Comparison of ENCODE assay signal across 13 mouse cellular contexts in genomic region chr8:93919422-93919821, GRCm38 (mm10).
DNase-seq lines count a peak whose midpoint lies in the region; ATAC-seq and TF ChIP-seq lines count a peak whose summit lies in the region.
"Had no signal": no experiment of that assay in that cellular context is flagged by ENCODE, and none has a peak within 500 bp of the region (broad histone marks: within the 10 kb centered on the region; RNA-seq: fewer than 3 reads in every experiment).

No protein-coding gene starts in this region.

- 0 out of 2 replicates have a peak overlapping the region, but pooled peaks have one; percentile 19 for H3K9ac ChIP-seq in forebrain, embryonic 16.5 days (replicated peaks; ENCODE audit: low read depth, low read length)
- H3K9ac ChIP-seq in midbrain, embryonic 12.5 days (replicated peaks) = no peak overlapping the region
- H3K9ac ChIP-seq: liver, embryonic 13.5 days had no signal

- 8% methylated on average over 3 of the region's 3 CpGs for WGBS in cerebellum, adult 2 months
- WGBS in forebrain, embryonic 16.5 days = 32% methylated on average over 3 of the region's 3 CpGs
- 76% methylated on average over 3 of the region's 3 CpGs for WGBS in midbrain, embryonic 12.5 days

- peaks cover 76% of the 10 kb centered on the region for H3K4me1 ChIP-seq in cerebellum, adult 2 months (ENCODE audit: control insufficient read depth, insufficient read depth, low read length)
- peaks cover 80% of the 10 kb centered on the region for H3K4me1 ChIP-seq in forebrain, embryonic 16.5 days (replicated peaks; ENCODE audit: control insufficient read depth, insufficient read depth, low read length)
- H3K4me1 ChIP-seq in midbrain, embryonic 12.5 days = peaks cover 82% of the 10 kb centered on the region

- no peak overlapping the region for H3K4me2 ChIP-seq in forebrain, embryonic 16.5 days (ENCODE audit: low read length)
- no peak overlapping the region for H3K4me2 ChIP-seq in midbrain, embryonic 12.5 days (replicated peaks)
- H3K4me2 ChIP-seq: liver, embryonic 13.5 days had no signal

- no peak for TF ChIP-seq CTCF in cerebellum, adult 2 months (IDR thresholded peaks at IDR 0.05; ENCODE audit: borderline replicate concordance, insufficient read depth, low read depth, low read length)

- no peaks in the 10 kb centered on the region for H3K9me3 ChIP-seq in forebrain, embryonic 16.5 days (ENCODE audit: control insufficient read depth, low read length)
- no peaks in the 10 kb centered on the region for H3K9me3 ChIP-seq in midbrain, embryonic 12.5 days
- H3K9me3 ChIP-seq: liver, embryonic 13.5 days had no signal

- ATAC-seq in forebrain, embryonic 16.5 days = no peak
- ATAC-seq in midbrain, embryonic 12.5 days (ENCODE audit: low FRiP score, low read depth) = no peak

- H3K27ac ChIP-seq in cerebellum, adult 2 months (ENCODE audit: insufficient read depth, low read length) = peak overlapping the region; percentile 94
- peak overlapping the region; percentile 86 for H3K27ac ChIP-seq in forebrain, embryonic 16.5 days (ENCODE audit: low read length)
- H3K27ac ChIP-seq in midbrain, embryonic 12.5 days (replicated peaks) = peak overlapping the region; percentile 97
- H3K27ac ChIP-seq: liver, embryonic 13.5 days had no signal

- peak; percentile 64 to 69 for DNase-seq in cerebellum, adult 2 months
- DNase-seq in cerebellum, adult 8-10 months = no peak
- DNase-seq in cerebellum, adult 9-11 months = peak; percentile 73
- no peak for DNase-seq in layer of hippocampus, adult 9-10 months (ENCODE audit: low spot score)
- no peak for DNase-seq in Muller cell, postnatal 12 days (ENCODE audit: inconsistent ontology term)
- no peak for DNase-seq in layer of hippocampus, postnatal 14 days (ENCODE audit: low spot score in 2 of 2)
- DNase-seq: heart, adult 18-20 months; kidney, adult 18-20 months; liver, embryonic 13.5 days; thymus, postnatal 25 days had no signal

- H3K4me3 ChIP-seq in cerebellum, adult 2 months (replicated peaks; ENCODE audit: insufficient read depth, low read depth, low read length) = no peak overlapping the region
- H3K4me3 ChIP-seq in forebrain, embryonic 16.5 days (replicated peaks; ENCODE audit: low read length) = no peak overlapping the region
- no peak overlapping the region for H3K4me3 ChIP-seq in midbrain, embryonic 12.5 days
- H3K4me3 ChIP-seq: liver, embryonic 13.5 days had no signal

- TF ChIP-seq POLR2A in cerebellum, adult 2 months (IDR thresholded peaks at IDR 0.05; ENCODE audit: borderline replicate concordance, insufficient read depth, low read length) = no peak

- H3K27me3 ChIP-seq in cerebellum, adult 2 months (ENCODE audit: control insufficient read depth, insufficient read depth, low read length) = no peaks in the 10 kb centered on the region
- no peaks in the 10 kb centered on the region for H3K27me3 ChIP-seq in forebrain, embryonic 16.5 days (replicated peaks; ENCODE audit: control insufficient read depth, insufficient read depth, low read length)
- H3K27me3 ChIP-seq in midbrain, embryonic 12.5 days = peaks cover 3% of the 10 kb centered on the region; the same call in 1 of the 2 replicates
- H3K27me3 ChIP-seq: liver, embryonic 13.5 days had no signal

- no peaks in the 10 kb centered on the region for H3K36me3 ChIP-seq in forebrain, embryonic 16.5 days (ENCODE audit: control insufficient read depth, insufficient read depth)
- no peaks in the 10 kb centered on the region for H3K36me3 ChIP-seq in midbrain, embryonic 12.5 days
- H3K36me3 ChIP-seq: G1E; liver, embryonic 13.5 days had no signal

Comparison
In these comparisons a context has a peak if more than half of its experiments do, and no peak if none do; other contexts are left out.
1. DNase-seq: peak in cerebellum, adult 2 months (2 of 2) and cerebellum, adult 9-11 months (single experiment); none in cerebellum, adult 8-10 months (single experiment), layer of hippocampus, adult 9-10 months (single experiment), Muller cell, postnatal 12 days (single experiment) and layer of hippocampus, postnatal 14 days (0 of 2).
2. Peak in every context shown above with its lines, with median percentiles within 50 percentile points of each other: H3K27ac ChIP-seq.